In genomic region chr2:3630769-3631477, GRCm38 (mm10) we compare ENCODE assay signal across 8 mouse cellular contexts.
"Had no signal": no experiment of that assay in that cellular context is flagged by ENCODE, and none has a peak within 500 bp of the region (broad histone marks: within the 10 kb centered on the region; RNA-seq: fewer than 3 reads in every experiment).

No protein-coding gene starts in this region.

- DNase-seq: kidney, adult 11 months; kidney, adult 9 months; kidney, postnatal 36 days; layer of hippocampus, postnatal 36 days; midbrain, embryonic 14.5 days; right cerebral cortex, postnatal 25 days; thymus, postnatal 4 days had no signal

- ATAC-seq: liver, embryonic 12.5 days had no signal
